Mouse (Mus musculus) hematopoietic stem cell, adult 5-6 weeks (primary cell): ENCODE data around the gene Chtop. TPM values are rescaled to one million over a fixed set of nuclear protein-coding genes. Genes with fewer than 3 reads are reported as not detected.

ENCODE experiments used
- total RNA-seq: library from RNA; stranded (forward); fragments of 172-1452, 232-1000 nt; gene quantifications from 2 replicates; pipeline ENCODE4 v1.2.3, GENCODE M21; 2017

The Chtop gene
- total RNA-seq, 1 experiment from 2014 or later, result 142 TPM

Other genes with a start within 250 kb of the Chtop start
- gene Dennd4b, start 244.3 kb downstream of the Chtop start, total RNA-seq, result 15.7 and 19.6 TPM in 2 replicates
- gene Gatad2b, start 216.3 kb downstream of the Chtop start, total RNA-seq, result 33.5 and 34.1 TPM in 2 replicates
- 0.60 and 1.1 TPM in 2 replicates for gene Slc27a3, start 119.6 kb downstream of the Chtop start, total RNA-seq
- gene Ints3, start 75.9 kb downstream of the Chtop start, total RNA-seq, result 20.9 and 22.6 TPM in 2 replicates
- gene Npr1, start 43.6 kb downstream of the Chtop start, total RNA-seq, result 0.38 TPM in 1 of 2 replicates, not detected in the other
- 203 and 236 TPM in 2 replicates for gene Ilf2, start 33.4 kb downstream of the Chtop start, total RNA-seq
- gene Snapin, start 18.5 kb downstream of the Chtop start, total RNA-seq, result 52.2 and 60.1 TPM in 2 replicates
- gene S100a1, start 4.9 kb upstream of the Chtop start, total RNA-seq, result 79.8 and 83.0 TPM in 2 replicates
- 109 and 112 TPM in 2 replicates for gene S100a13, start 4.9 kb upstream of the Chtop start, total RNA-seq
- not detected in 2 replicates for gene S100a14, start 17.4 kb upstream of the Chtop start, total RNA-seq
- not detected in 2 replicates for gene S100a16, start 27.8 kb upstream of the Chtop start, total RNA-seq
- gene S100a3, start 51.1 kb upstream of the Chtop start, total RNA-seq, result 1.6 TPM in 1 of 2 replicates, not detected in the other
- gene S100a2, start 80.7 kb upstream of the Chtop start, total RNA-seq, result not detected in 2 replicates
- not detected in 2 replicates for gene Gm42674, start 92.4 kb upstream of the Chtop start, total RNA-seq
- 29.5 and 78.7 TPM in 2 replicates for gene S100a4, start 94.3 kb upstream of the Chtop start, total RNA-seq
- not detected in 2 replicates for gene S100a5, start 99.0 kb upstream of the Chtop start, total RNA-seq
- gene S100a6, start 103.4 kb upstream of the Chtop start, total RNA-seq, result 37.1 and 121 TPM in 2 replicates
- gene S100a7a, start 144.5 kb upstream of the Chtop start, total RNA-seq, result not detected in 2 replicates
- 2,013 and 6,407 TPM in 2 replicates for gene S100a8, start 159.5 kb upstream of the Chtop start, total RNA-seq
- gene S100a9, start 186.2 kb upstream of the Chtop start, total RNA-seq, result 1,063 and 5,883 TPM in 2 replicates
- not detected in 2 replicates for gene Pglyrp4, start 217.4 kb upstream of the Chtop start, total RNA-seq